Comparison of ENCODE assay signal across 11 mouse cellular contexts in genomic region chr13:52572451-52573446, GRCm38 (mm10). TPM values are rescaled to one million over a fixed set of nuclear protein-coding genes. Genes with fewer than 3 reads are reported as not detected.
DNase-seq lines count a peak whose midpoint lies in the region; ATAC-seq and TF ChIP-seq lines count a peak whose summit lies in the region.
"Had no signal": no experiment of that assay in that cellular context is flagged by ENCODE, and none has a peak within 500 bp of the region (broad histone marks: within the 10 kb centered on the region; RNA-seq: fewer than 3 reads in every experiment).

No protein-coding gene starts in this region.

- H3K4me2 ChIP-seq in heart, embryonic 11.5 days: no peak overlapping the region
- H3K4me2 ChIP-seq in midbrain, embryonic 15.5 days: no peak overlapping the region
- H3K4me2 ChIP-seq: hindbrain, embryonic 15.5 days had no signal

- no peak overlapping the region for H3K4me3 ChIP-seq in heart, embryonic 11.5 days (ENCODE audit: low read depth, low read length)
- H3K4me3 ChIP-seq in bone marrow macrophage, adult 2 months (ENCODE audit: insufficient read depth, low read length): peak overlapping the region; percentile 38
- no peak overlapping the region; the same call in 1 of the 2 replicates for H3K4me3 ChIP-seq in macrophage (ENCODE audit: inconsistent target)
- H3K4me3 ChIP-seq in midbrain, embryonic 15.5 days: no peak overlapping the region
- H3K4me3 ChIP-seq: embryonic facial prominence, embryonic 10.5 days; hindbrain, embryonic 15.5 days; midbrain, embryonic 10.5 days had no signal

- ATAC-seq in heart, embryonic 11.5 days (replicated peaks; ENCODE audit: insufficient number of reproducible peaks, low FRiP score, low TSS enrichment): no peak
- no peak for ATAC-seq in midbrain, embryonic 15.5 days (replicated peaks)

- TF ChIP-seq CTCF in bone marrow macrophage, adult 2 months (IDR thresholded peaks at IDR 0.05; ENCODE audit: low read depth, low read length): no peak

- 78% methylated on average over 9 of the region's 9 CpGs for WGBS in heart, embryonic 11.5 days (ENCODE audit: insufficient replicate concordance)
- 50% methylated on average over 9 of the region's 9 CpGs for WGBS in macrophage (ENCODE audit: missing documents)
- 75% methylated on average over 9 of the region's 9 CpGs for WGBS in midbrain, embryonic 15.5 days

- TF ChIP-seq POLR2A in bone marrow macrophage, adult 2 months (IDR thresholded peaks at IDR 0.05; ENCODE audit: borderline replicate concordance, low read depth, low read length): no peak

- H3K27ac ChIP-seq in heart, embryonic 11.5 days (ENCODE audit: low read depth, low read length): no peak overlapping the region
- peak overlapping the region; percentile 99 for H3K27ac ChIP-seq in bone marrow macrophage, adult 2 months (ENCODE audit: insufficient read depth, low read depth, low read length)
- peak overlapping the region; percentile 99 for H3K27ac ChIP-seq in macrophage
- H3K27ac ChIP-seq in midbrain, embryonic 15.5 days: no peak overlapping the region
- H3K27ac ChIP-seq: embryonic facial prominence, embryonic 10.5 days; hindbrain, embryonic 15.5 days; midbrain, embryonic 10.5 days had no signal

- DNase-seq in heart, adult 18-20 months: peak; percentile 23 to 69
- DNase-seq in A20 (ENCODE audit: low read depth, low spot score): peak; percentile 93
- no peak for DNase-seq in frontal cortex, adult 2 months (ENCODE audit: extremely low spot score in 1 of 2, low spot score in 1 of 2)
- DNase-seq in Muller cell, postnatal 12 days (ENCODE audit: inconsistent ontology term): no peak

- no peaks in the 10 kb centered on the region for H3K79me2 ChIP-seq in macrophage (ENCODE audit: inconsistent target)

- no peaks in the 10 kb centered on the region for H3K9me3 ChIP-seq in heart, embryonic 11.5 days (replicated peaks; ENCODE audit: control insufficient read depth, low read length)
- no peaks in the 10 kb centered on the region for H3K9me3 ChIP-seq in midbrain, embryonic 15.5 days
- H3K9me3 ChIP-seq: embryonic facial prominence, embryonic 10.5 days; hindbrain, embryonic 15.5 days; midbrain, embryonic 10.5 days had no signal

- no peaks in the 10 kb centered on the region for H3K27me3 ChIP-seq in heart, embryonic 11.5 days (ENCODE audit: control insufficient read depth, insufficient read depth, low read length)
- peaks cover 3% of the 10 kb centered on the region; the same call in 1 of the 2 replicates for H3K27me3 ChIP-seq in midbrain, embryonic 15.5 days (replicated peaks)

- H3K36me3 ChIP-seq in heart, embryonic 11.5 days (ENCODE audit: control insufficient read depth, insufficient read depth, low read length): no peaks in the 10 kb centered on the region
- no peaks in the 10 kb centered on the region for H3K36me3 ChIP-seq in macrophage (ENCODE audit: inconsistent target)
- H3K36me3 ChIP-seq in midbrain, embryonic 15.5 days (replicated peaks): no peaks in the 10 kb centered on the region
- H3K36me3 ChIP-seq: embryonic facial prominence, embryonic 10.5 days; hindbrain, embryonic 15.5 days; midbrain, embryonic 10.5 days had no signal

- no peak overlapping the region for H3K9ac ChIP-seq in heart, embryonic 11.5 days (ENCODE audit: low read depth, low read length)
- H3K9ac ChIP-seq in midbrain, embryonic 15.5 days: no peak overlapping the region
- H3K9ac ChIP-seq: hindbrain, embryonic 15.5 days had no signal

- peaks cover 22% of the 10 kb centered on the region for H3K4me1 ChIP-seq in heart, embryonic 11.5 days (ENCODE audit: control insufficient read depth, insufficient read depth, low read length)
- H3K4me1 ChIP-seq in bone marrow macrophage, adult 2 months (ENCODE audit: control insufficient read depth, insufficient read depth, low read length): peaks cover 60% of the 10 kb centered on the region
- H3K4me1 ChIP-seq in midbrain, embryonic 15.5 days: no peaks in the 10 kb centered on the region

RNA-seq across cellular contexts. Expression of gene Syk, which starts 10.2 kb away (rescaled TPM):
- 10 to 100 TPM; 16.1 to 21.1 TPM for total RNA-seq in heart, adult 18-20 months (2021)
- 6.4 and 8.3 TPM in 2 replicates for polyA plus RNA-seq in heart, embryonic 11.5 days (2014; fragmentation: Nextera tagmentation; extraction: Ambion mirVana)
- polyA plus RNA-seq in bone marrow macrophage, adult 2 months (2012; ENCODE audit: insufficient read depth, insufficient read length, missing spikeins): 182 and 184 TPM in 2 replicates
- total RNA-seq in macrophage (2018; cell fraction: chromatin; rRNA removed): 1,000 to 10,000 TPM in 18 of 26 experiments, 100 to 1,000 TPM in 8; 824 to 3,159 (median 1,302) TPM
- 100 to 1,000 TPM; 254 to 524 (median 295) TPM for total RNA-seq in macrophage (2018; cell fraction: cytosol; rRNA removed)
- 1,000 to 10,000 TPM in 13 of 26 experiments, 100 to 1,000 TPM in 13; 380 to 1,577 (median 999) TPM for total RNA-seq in macrophage (2018; cell fraction: nucleus; rRNA removed)
- 133 to 298 TPM (median 216 TPM) in 3 replicates for polyA plus RNA-seq in macrophage (2018)
- 2.6 and 3.3 TPM in 2 replicates for polyA plus RNA-seq in frontal cortex, adult 2 months (2012; rRNA removed)
- polyA plus RNA-seq in midbrain, embryonic 15.5 days (2015; fragmentation: Nextera tagmentation; extraction: Ambion mirVana): 1.4 and 1.8 TPM in 2 replicates

RNA-seq across cellular contexts. Expression of gene Diras2, which starts 41.7 kb away (rescaled TPM):
- total RNA-seq in heart, adult 18-20 months (2021): under 1 TPM; 0.25 to 0.39 TPM
- polyA plus RNA-seq in heart, embryonic 11.5 days (2014; fragmentation: Nextera tagmentation; extraction: Ambion mirVana): 0.77 and 0.99 TPM in 2 replicates
- 0.91 and 1.1 TPM in 2 replicates for polyA plus RNA-seq in bone marrow macrophage, adult 2 months (2012; ENCODE audit: insufficient read depth, insufficient read length, missing spikeins)
- under 1 TPM in 13 of 26 experiments, not detected in 13; 0.10 to 0.34 (median 0.22) TPM for total RNA-seq in macrophage (2018; cell fraction: chromatin; rRNA removed)
- total RNA-seq in macrophage (2018; cell fraction: cytosol; rRNA removed): under 1 TPM; 0.05 to 0.49 (median 0.20) TPM
- total RNA-seq in macrophage (2018; cell fraction: nucleus; rRNA removed): under 1 TPM in 18 of 26 experiments, not detected in 8; 0.06 to 0.39 (median 0.20) TPM
- polyA plus RNA-seq in macrophage (2018): 0.11 to 0.42 TPM (median 0.29 TPM) in 3 replicates
- polyA plus RNA-seq in frontal cortex, adult 2 months (2012; rRNA removed): 126 and 129 TPM in 2 replicates
- polyA plus RNA-seq in midbrain, embryonic 15.5 days (2015; fragmentation: Nextera tagmentation; extraction: Ambion mirVana): 5.2 and 5.7 TPM in 2 replicates

Comparison
In these comparisons a context has a peak if more than half of its experiments do, and no peak if none do; other contexts are left out.
1. DNase-seq: peak in heart, adult 18-20 months (2 of 2) and A20 (single experiment); none in frontal cortex, adult 2 months (0 of 2) and Muller cell, postnatal 12 days (single experiment).
2. H3K27ac ChIP-seq: peak in bone marrow macrophage, adult 2 months (single experiment) and macrophage (single experiment); none in heart, embryonic 11.5 days (single experiment) and midbrain, embryonic 15.5 days (single experiment).
3. RNA of gene Syk, which starts 10.2 kb away (polyA plus RNA-seq): 133 to 298 TPM in macrophage and 182 to 184 TPM in bone marrow macrophage, adult 2 months; 6.4 to 8.3 TPM in heart, embryonic 11.5 days, 2.6 to 3.3 TPM in frontal cortex, adult 2 months and 1.4 to 1.8 TPM in midbrain, embryonic 15.5 days; every median in the first group is over 10 times any median in the second.
4. RNA of gene Diras2, which starts 41.7 kb away (polyA plus RNA-seq): 126 to 129 TPM in frontal cortex, adult 2 months; 5.2 to 5.7 TPM in midbrain, embryonic 15.5 days, 0.77 to 0.99 TPM in heart, embryonic 11.5 days, 0.91 to 1.1 TPM in bone marrow macrophage, adult 2 months and 0.11 to 0.42 TPM in macrophage; every median in the first group is over 10 times any median in the second.